Mouse (Mus musculus): ENCODE measurements at regions not wholly inside any gene's neighbourhood (a gene's known extent, or its start where the extent isn't known, plus 50 kb on each side); places are given as distances from the start of the nearest gene placed in this dataset.

DNA sequence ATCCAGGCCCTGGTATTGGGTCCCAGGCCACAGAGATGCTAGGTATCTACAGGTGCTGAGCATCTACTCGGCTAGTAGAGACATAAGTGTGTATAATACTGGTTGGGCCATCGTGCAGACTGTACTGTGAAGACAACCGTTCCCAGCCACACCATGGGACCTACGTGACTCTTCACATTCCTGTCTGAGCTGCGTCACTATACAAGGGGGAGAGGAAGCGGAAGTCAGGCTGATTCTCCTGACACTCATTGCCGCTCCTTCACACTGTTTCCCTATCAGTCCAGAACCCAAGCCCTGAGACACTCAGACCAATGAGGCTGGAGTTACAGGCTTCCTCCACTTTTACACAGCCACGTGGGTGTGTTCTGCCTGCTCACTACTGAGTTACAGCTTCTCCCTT is 181.1 kb downstream of the Ly86 start:
- Histone ChIP-seq H3K4me1 (ENCODE audit: control insufficient read depth, insufficient read depth, low read length) (no peaks in the 10 kb centered on the region; the same call in 1 of the 2 replicates), H3K27ac (replicated peaks; ENCODE audit: low read depth, low read length) (no peak overlapping the region), H3K27me3 (ENCODE audit: control insufficient read depth, insufficient read depth, low read length) (no peaks in the 10 kb centered on the region), H3K9me3 (replicated peaks; ENCODE audit: control insufficient read depth, low read length) (no peaks in the 10 kb centered on the region), H3K4me2 (ENCODE audit: low read depth, low read length) (no peak overlapping the region), H3K36me3 (replicated peaks; ENCODE audit: control insufficient read depth, insufficient read depth, low read depth, low read length) (no peaks in the 10 kb centered on the region), H3K9ac (replicated peaks; ENCODE audit: low read length) (no peak overlapping the region), H3K4me3 (ENCODE audit: low read depth, low read length) (no peak overlapping the region)
- no peak for DNase-seq (ENCODE audit: low spot score)
- whole genome bisulfite sequencing = 78% methylated on average over 8 of the region's 8 CpGs
- ATAC-seq (replicated peaks; ENCODE audit: insufficient number of reproducible peaks, low FRiP score, low TSS enrichment, low read depth) = no peak

DNA sequence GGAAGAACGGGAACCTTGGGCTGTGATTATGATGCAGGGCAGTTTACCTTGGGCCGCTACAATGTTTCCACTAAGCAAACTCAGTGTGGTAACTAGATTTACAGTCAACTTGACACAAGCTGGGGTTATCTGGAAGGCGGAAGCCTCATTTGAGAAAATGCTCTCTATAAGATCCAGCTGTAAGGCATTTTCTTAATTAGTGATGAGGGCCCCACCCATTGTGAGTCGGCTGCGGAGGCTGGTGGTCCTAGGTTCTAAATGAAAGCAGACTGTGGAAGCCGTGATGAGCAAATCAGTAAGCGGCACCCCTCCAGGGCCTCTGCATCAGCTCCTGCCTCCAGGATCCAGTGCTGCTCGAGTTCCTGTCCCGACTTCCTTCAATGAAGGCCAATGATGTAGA is 183.4 kb downstream of the Ly86 start:
- Histone ChIP-seq H3K27ac (replicated peaks; ENCODE audit: low read depth, low read length) (no peak overlapping the region), H3K9ac (replicated peaks; ENCODE audit: low read length) (no peak overlapping the region), H3K4me2 (ENCODE audit: low read depth, low read length) (no peak overlapping the region), H3K4me1 (ENCODE audit: control insufficient read depth, insufficient read depth, low read length) (no peaks in the 10 kb centered on the region; the same call in 1 of the 2 replicates), H3K9me3 (replicated peaks; ENCODE audit: control insufficient read depth, low read length) (no peaks in the 10 kb centered on the region), H3K36me3 (replicated peaks; ENCODE audit: control insufficient read depth, insufficient read depth, low read depth, low read length) (no peaks in the 10 kb centered on the region), H3K4me3 (ENCODE audit: low read depth, low read length) (no peak overlapping the region), H3K27me3 (ENCODE audit: control insufficient read depth, insufficient read depth, low read length) (no peaks in the 10 kb centered on the region)
- ATAC-seq (replicated peaks; ENCODE audit: insufficient number of reproducible peaks, low FRiP score, low TSS enrichment, low read depth) = no peak
- peak; percentile 67 for DNase-seq (ENCODE audit: low spot score)
- WGBS = 24% methylated on average over 9 of the region's 9 CpGs

DNA sequence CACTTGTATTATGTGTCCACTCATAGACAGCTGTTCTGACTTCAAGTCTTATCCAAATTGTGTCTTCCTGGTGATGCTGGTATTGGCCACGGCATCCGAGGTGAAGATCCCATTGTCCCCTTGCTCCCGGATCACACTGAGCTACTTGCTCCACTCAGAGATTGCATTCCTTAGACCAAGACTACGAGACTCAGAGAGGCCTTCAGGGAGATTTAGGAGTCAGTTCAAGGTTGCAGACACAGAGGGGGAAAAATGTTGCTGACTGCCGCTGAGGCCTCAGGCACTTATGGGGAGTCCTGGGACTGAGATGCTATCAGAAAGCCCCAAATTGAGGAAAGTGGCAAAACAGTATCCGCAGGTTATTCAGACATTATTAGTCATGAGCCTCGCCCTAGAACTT is 183.9 kb downstream of the Ly86 start:
- 61% methylated on average over 7 of the region's 7 CpGs for WGBS
- H3K4me3 ChIP-seq (ENCODE audit: low read depth, low read length) = no peak overlapping the region
- H3K4me2 ChIP-seq (ENCODE audit: low read depth, low read length) = no peak overlapping the region
- DNase-seq (ENCODE audit: low spot score) = no peak
- H3K9ac ChIP-seq (replicated peaks; ENCODE audit: low read length) = no peak overlapping the region
- H3K27me3 ChIP-seq (ENCODE audit: control insufficient read depth, insufficient read depth, low read length) = no peaks in the 10 kb centered on the region
- H3K27ac ChIP-seq (replicated peaks; ENCODE audit: low read depth, low read length) = no peak overlapping the region
- no peaks in the 10 kb centered on the region for H3K9me3 ChIP-seq (replicated peaks; ENCODE audit: control insufficient read depth, low read length)
- H3K4me1 ChIP-seq (ENCODE audit: control insufficient read depth, insufficient read depth, low read length) = no peaks in the 10 kb centered on the region; the same call in 1 of the 2 replicates
- H3K36me3 ChIP-seq (replicated peaks; ENCODE audit: control insufficient read depth, insufficient read depth, low read depth, low read length) = no peaks in the 10 kb centered on the region
- no peak for ATAC-seq (replicated peaks; ENCODE audit: insufficient number of reproducible peaks, low FRiP score, low TSS enrichment, low read depth)

DNA sequence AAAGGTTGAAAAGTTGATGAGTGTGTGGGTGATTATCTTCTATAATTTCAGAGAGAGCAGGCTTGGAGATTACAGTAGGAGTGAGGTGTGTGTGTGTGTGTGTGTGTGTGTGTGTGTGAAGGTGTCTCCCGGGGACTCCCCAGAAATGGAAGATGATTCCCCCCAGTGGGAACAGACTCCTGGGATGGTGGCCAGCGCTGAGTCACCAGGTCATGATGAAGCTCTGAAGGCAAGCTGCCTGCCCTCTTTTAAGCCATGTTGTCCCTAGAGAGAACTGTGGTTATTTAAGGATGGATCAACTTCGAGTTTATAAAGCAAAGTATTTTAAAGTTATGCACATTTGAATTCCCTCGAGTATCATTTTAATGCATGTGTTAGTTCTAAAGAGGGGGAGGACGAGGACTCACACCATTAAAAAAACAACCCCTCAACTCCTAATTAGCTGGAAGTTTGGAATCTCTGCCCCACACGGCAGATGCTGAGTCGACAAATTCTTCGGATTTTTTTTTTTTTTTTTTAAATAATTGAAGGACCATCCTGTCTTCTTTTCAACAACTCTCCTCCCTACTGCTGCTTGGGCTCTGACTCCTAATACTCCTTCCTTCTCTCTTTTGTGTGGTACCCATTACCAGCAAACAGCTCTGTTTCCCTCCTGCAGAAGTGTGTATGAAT is 186.6 kb downstream of the Ly86 start:
- H3K4me1 ChIP-seq (ENCODE audit: control insufficient read depth, insufficient read depth, low read length) = no peaks in the 10 kb centered on the region; the same call in 1 of the 2 replicates
- DNase-seq (ENCODE audit: low spot score) (no peak), ATAC-seq (replicated peaks; ENCODE audit: insufficient number of reproducible peaks, low FRiP score, low TSS enrichment, low read depth) (no peak)
- H3K9me3 ChIP-seq (replicated peaks; ENCODE audit: control insufficient read depth, low read length) = no peaks in the 10 kb centered on the region
- H3K27ac ChIP-seq (replicated peaks; ENCODE audit: low read depth, low read length) = no peak overlapping the region
- H3K36me3 ChIP-seq (replicated peaks; ENCODE audit: control insufficient read depth, insufficient read depth, low read depth, low read length) = no peaks in the 10 kb centered on the region
- H3K27me3 ChIP-seq (ENCODE audit: control insufficient read depth, insufficient read depth, low read length) = no peaks in the 10 kb centered on the region
- no peak overlapping the region for H3K9ac ChIP-seq (replicated peaks; ENCODE audit: low read length)
- H3K4me3 ChIP-seq (ENCODE audit: low read depth, low read length) = no peak overlapping the region
- 46% methylated on average over 8 of the region's 8 CpGs for WGBS
- H3K4me2 ChIP-seq (ENCODE audit: low read depth, low read length) = no peak overlapping the region

DNA sequence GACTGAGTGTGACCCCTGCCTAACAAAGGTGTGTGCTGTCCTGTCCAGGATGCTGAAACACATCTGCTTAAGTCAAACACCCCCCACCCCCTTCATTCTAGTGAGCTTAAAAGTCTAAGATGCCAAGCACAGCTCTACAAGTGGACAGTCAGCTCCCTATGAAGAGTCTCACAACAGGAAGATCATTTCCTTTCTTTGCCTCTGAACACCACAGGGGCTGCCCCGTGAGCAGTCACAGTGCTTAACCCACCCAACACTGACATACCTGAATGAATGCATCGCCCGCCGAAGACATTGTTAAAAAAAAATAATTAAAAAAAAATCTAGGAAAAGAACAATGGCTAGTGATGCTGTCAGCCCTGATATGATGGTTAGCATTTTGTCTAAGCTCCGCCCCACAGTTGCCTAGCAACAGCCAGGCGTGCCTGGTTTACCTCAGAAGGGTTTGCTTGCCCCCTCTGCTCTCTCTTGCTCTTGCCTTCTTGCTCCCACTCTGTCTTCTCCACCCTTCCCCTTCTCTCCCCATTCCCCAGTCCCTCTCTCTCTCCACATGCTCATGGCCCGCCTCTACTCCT is 187.7 kb downstream of the Ly86 start:
- H3K4me3 ChIP-seq (ENCODE audit: low read depth, low read length) = no peak overlapping the region
- H3K36me3 ChIP-seq (replicated peaks; ENCODE audit: control insufficient read depth, insufficient read depth, low read depth, low read length) = no peaks in the 10 kb centered on the region
- no peaks in the 10 kb centered on the region for H3K9me3 ChIP-seq (replicated peaks; ENCODE audit: control insufficient read depth, low read length)
- H3K9ac ChIP-seq (replicated peaks; ENCODE audit: low read length) = no peak overlapping the region
- no peaks in the 10 kb centered on the region for H3K27me3 ChIP-seq (ENCODE audit: control insufficient read depth, insufficient read depth, low read length)
- WGBS = 71% methylated on average over 7 of the region's 7 CpGs
- DNase-seq (ENCODE audit: low spot score) (no peak), ATAC-seq (replicated peaks; ENCODE audit: insufficient number of reproducible peaks, low FRiP score, low TSS enrichment, low read depth) (no peak)
- no peak overlapping the region for H3K4me2 ChIP-seq (ENCODE audit: low read depth, low read length)
- no peak overlapping the region for H3K27ac ChIP-seq (replicated peaks; ENCODE audit: low read depth, low read length)
- no peaks in the 10 kb centered on the region for H3K4me1 ChIP-seq (ENCODE audit: control insufficient read depth, insufficient read depth, low read length)

DNA sequence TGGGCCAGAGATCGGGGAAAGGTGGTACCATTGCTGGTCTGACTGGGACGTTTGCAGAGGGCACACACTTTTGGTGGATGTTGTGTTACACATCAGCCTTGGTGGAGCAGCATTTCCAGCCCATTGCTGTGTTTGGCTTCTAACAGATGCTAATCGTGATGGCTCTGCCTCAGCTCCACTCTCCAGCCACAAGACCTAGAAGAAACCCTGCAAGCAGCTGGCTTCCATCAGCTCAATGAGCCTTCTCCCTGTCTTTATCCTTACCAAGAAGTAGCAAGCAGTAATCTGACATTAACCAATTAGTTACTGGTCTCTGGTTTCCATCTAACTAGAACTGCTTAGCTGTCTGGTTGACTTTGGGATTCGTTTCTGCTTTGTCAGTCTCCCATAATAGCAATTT is 188.8 kb downstream of the Ly86 start:
- Histone ChIP-seq H3K4me2 (ENCODE audit: low read depth, low read length) (no peak overlapping the region), H3K27me3 (ENCODE audit: control insufficient read depth, insufficient read depth, low read length) (no peaks in the 10 kb centered on the region), H3K9ac (replicated peaks; ENCODE audit: low read length) (no peak overlapping the region), H3K9me3 (replicated peaks; ENCODE audit: control insufficient read depth, low read length) (no peaks in the 10 kb centered on the region), H3K36me3 (replicated peaks; ENCODE audit: control insufficient read depth, insufficient read depth, low read depth, low read length) (no peaks in the 10 kb centered on the region), H3K4me1 (ENCODE audit: control insufficient read depth, insufficient read depth, low read length) (no peaks in the 10 kb centered on the region), H3K4me3 (ENCODE audit: low read depth, low read length) (no peak overlapping the region), H3K27ac (replicated peaks; ENCODE audit: low read depth, low read length) (no peak overlapping the region)
- DNase-seq (ENCODE audit: low spot score) (no peak), ATAC-seq (replicated peaks; ENCODE audit: insufficient number of reproducible peaks, low FRiP score, low TSS enrichment, low read depth) (no peak)
- WGBS = 69% methylated on average over 4 of the region's 4 CpGs

DNA sequence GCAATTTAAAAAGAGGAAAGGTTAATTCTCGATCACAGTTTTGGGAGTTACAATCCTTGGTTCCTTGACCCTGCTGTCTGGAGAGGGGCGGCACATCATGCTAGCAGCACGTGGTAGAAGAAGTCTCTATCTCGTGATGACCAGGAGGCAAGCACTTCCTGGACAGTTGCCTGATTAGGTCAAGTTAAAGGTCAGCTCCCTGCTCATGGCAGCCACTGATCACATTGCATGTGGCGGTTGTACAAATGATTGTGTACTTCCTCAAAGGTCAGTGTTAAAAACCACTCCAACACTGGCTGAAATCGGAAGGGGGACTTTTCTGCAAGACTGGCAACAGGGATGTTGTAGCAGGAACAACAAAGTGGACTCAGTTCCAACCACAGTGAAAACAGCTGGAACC is 192.3 kb downstream of the Ly86 start:
- Histone ChIP-seq H3K4me2 (ENCODE audit: low read depth, low read length) (no peak overlapping the region), H3K36me3 (replicated peaks; ENCODE audit: control insufficient read depth, insufficient read depth, low read depth, low read length) (no peaks in the 10 kb centered on the region), H3K4me1 (ENCODE audit: control insufficient read depth, insufficient read depth, low read length) (no peaks in the 10 kb centered on the region), H3K27ac (replicated peaks; ENCODE audit: low read depth, low read length) (no peak overlapping the region), H3K9me3 (replicated peaks; ENCODE audit: control insufficient read depth, low read length) (no peaks in the 10 kb centered on the region), H3K27me3 (ENCODE audit: control insufficient read depth, insufficient read depth, low read length) (no peaks in the 10 kb centered on the region), H3K9ac (replicated peaks; ENCODE audit: low read length) (no peak overlapping the region), H3K4me3 (ENCODE audit: low read depth, low read length) (no peak overlapping the region)
- DNase-seq (ENCODE audit: low spot score) (no peak), ATAC-seq (replicated peaks; ENCODE audit: insufficient number of reproducible peaks, low FRiP score, low TSS enrichment, low read depth) (no peak)
- WGBS = 55% methylated on average over 6 of the region's 6 CpGs

DNA sequence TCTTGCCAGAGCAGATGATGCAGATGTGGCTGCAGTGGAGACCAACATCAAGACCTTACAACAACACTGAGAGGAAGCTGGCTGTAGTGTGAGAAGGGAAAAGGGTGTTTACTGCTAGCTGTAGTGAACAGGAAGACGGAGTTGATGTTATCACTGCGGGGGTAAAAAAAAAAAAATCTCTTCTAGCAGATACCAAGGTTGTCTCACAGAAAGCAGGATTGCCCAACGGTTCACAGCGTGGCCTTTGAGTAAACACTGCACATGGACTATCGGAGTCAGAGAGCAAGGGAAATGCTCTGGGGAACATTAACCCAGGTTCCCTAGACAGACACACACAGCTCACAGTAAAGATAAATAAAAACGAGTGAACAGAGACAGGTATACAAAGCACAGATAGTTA is 192.8 kb downstream of the Ly86 start:
- H3K4me2 ChIP-seq (ENCODE audit: low read depth, low read length) = no peak overlapping the region
- DNase-seq (ENCODE audit: low spot score) (no peak), ATAC-seq (replicated peaks; ENCODE audit: insufficient number of reproducible peaks, low FRiP score, low TSS enrichment, low read depth) (no peak)
- H3K9me3 ChIP-seq (replicated peaks; ENCODE audit: control insufficient read depth, low read length) = no peaks in the 10 kb centered on the region
- no peaks in the 10 kb centered on the region for H3K4me1 ChIP-seq (ENCODE audit: control insufficient read depth, insufficient read depth, low read length)
- no peak overlapping the region for H3K27ac ChIP-seq (replicated peaks; ENCODE audit: low read depth, low read length)
- H3K9ac ChIP-seq (replicated peaks; ENCODE audit: low read length) = no peak overlapping the region
- 58% methylated on average over 6 of the region's 6 CpGs for WGBS
- no peaks in the 10 kb centered on the region for H3K27me3 ChIP-seq (ENCODE audit: control insufficient read depth, insufficient read depth, low read length)
- no peaks in the 10 kb centered on the region for H3K36me3 ChIP-seq (replicated peaks; ENCODE audit: control insufficient read depth, insufficient read depth, low read depth, low read length)
- no peak overlapping the region for H3K4me3 ChIP-seq (ENCODE audit: low read depth, low read length)

All from embryonic facial prominence, embryonic 11.5 days (tissue).